Mouse (Mus musculus): ENCODE results near the gene Ptk6.
"Not testable (repeated sequence)": the region's sequence is repeated elsewhere in the genome, so short reads cannot be mapped to it uniquely, and the experiment has no call there.

Gene Ptk6

DNA sequence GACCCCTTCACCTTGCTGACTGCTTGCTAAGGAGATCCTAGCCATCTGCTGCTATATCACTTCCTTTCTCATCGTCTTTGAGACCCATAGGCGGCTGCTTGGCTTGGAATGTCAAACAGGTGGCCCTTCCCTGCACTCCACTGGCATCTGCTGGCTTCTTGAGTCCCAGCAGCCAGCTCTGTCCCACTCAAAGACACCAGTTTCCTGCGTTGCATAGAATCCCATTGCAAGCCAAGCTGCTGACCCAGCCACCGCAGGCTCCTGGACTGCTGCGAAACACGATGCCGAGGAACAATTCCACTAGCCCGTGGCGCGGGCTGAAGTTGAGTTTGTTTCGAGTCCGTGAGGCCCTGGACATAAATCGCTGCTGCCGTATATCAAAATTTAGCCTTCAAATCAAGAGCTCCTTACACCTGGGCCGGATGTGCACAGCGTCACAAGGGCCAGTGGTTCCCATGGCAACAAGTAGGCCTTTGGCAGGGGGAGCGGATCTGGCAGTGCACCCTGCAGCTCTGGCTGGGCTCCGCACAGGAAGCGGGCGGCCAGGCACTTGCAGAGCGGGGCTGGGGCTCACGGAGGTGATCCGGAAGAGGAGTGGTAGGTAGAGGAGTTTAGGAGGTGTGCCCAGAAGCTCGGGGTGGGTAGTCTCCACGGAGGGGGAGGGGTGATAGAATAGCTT is 17.1 kb upstream of the Ptk6 start, which contains the start of gene Fndc11:
Gene Fndc11 (plus strand): TSS at position 476 of the 679 bp plus-strand sequence.
- peak in 1 of 2 experiments; percentile 48 for DNase-seq (ENCODE audit: low spot score in 2 of 2)

DNA sequence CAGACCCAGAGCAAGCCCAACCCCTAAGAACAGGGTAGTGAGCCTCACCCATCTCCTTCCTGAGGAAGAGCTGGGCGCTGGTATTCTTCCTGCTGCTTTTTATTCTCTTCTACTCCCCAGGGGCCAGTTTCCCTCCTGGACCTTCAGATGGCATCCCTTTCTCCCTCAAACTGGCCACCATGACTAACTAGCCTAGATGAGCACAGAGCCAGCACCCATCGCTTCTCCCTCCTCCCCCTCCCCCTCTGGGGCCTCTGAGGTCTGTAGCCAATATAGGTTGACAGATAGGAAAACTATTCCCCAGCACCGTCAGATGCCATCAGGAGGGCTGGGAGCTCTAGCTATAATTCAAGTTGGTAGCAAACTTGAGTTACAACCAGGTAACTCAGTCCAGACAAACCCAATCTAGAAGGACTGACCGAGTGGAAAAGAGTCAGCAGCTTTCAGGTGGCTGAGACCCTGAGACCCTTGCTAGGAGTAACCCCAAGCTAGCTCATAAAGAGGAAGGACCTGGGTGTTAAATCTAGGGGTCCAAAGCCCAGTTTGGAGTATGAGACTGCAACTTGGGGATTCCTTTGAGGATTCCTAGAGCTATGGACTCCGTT is 16.4 kb upstream of the Ptk6 start:
- no peak for DNase-seq (ENCODE audit: low spot score in 2 of 2)

DNA sequence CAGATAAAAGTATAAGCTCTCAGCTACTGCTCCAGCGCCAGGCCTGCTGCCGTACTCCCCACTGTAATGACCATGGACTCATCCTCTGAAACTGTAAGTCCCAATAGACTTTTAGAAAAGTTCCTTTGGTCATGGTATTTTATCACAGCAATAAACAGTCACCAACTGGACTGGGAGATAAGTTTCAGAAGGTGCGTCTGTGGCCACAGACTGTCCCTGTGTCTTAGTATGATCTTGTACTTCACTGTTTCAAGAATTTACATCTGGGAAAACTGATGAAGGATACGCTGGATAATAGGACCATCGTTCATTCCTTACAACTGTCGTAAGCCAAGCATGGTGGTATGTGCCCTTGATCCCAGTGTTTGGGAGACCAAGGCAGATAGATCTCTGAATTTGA is 13.4 kb upstream of the Ptk6 start:
- DNase-seq (ENCODE audit: low spot score in 2 of 2), result no peak

DNA sequence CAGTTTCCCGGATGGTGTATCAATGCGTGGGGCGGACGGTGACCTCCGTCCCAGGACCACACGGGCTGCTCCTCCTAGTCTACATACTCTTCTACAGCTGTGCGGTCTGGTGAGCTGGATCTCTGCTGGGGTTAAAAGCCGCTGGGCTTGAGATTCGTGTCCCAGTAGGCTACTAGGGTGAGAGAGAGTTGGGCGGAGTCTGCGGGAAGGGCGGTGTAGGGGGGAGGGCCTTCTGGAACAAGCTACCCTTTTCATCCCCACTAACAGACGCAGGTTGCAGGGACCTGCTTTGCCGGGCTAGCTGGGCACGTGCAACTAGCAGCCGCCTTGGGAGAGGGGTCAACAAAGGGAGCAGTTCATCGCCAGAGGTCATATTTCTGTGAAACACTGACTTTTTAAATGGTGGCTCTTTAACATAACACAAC is 10.4 kb upstream of the Ptk6 start, which contains the start of gene Srms:
Gene Srms (minus strand): TSS at position 165 of the 425 bp plus-strand sequence.
- DNase-seq (ENCODE audit: low spot score in 2 of 2), result no peak

DNA sequence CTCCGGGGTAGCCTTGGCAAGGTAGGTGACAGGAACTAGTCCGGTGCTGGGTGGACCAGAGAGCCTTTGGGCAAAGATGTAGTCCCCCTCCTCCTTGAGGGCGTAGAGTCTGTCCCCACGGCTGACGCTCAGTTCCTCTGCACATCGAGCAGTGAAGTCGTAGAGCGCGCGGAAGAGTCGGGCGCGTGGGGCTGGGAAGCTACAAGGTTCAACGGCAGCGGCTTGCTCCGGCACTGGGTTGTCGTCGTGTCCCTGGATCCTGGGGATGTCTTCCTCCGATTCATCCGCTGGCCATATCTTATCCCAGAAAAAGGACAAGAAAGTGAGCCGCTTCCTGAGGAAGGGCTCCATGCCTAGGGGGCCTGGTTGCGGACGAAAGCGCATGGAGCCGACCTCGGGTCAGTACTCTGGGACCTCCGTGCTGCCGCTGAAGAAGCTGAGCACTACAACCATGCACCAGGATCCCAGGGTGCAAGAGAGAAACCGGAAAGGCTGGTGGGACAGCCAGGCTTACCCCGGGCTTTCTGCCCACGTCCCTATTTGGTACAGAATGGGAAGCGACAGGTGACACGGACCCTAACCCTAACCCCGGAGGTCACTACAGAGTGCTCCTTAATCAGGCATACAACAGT is 9.9 kb upstream of the Ptk6 start:
- no peak for DNase-seq (ENCODE audit: low spot score in 2 of 2)

DNA sequence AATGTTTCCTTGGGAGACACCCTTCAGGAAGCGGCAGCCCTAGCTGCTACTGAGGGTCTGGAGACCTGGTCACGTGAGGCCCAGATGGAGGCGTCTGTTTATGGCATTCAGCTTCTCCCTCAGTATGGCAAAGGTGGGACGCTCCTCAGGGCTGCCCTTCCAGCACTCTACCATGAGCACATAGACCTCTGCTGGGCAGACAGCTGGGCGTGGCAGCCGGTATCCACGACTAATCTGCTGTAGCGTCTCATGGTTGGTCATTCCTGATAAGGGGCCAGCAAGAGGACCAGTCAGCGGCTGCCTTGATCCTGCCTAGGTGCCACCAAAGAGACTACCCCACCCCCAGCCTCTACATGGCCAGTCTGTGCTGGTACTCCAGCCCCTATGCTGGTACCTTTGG is 3.5 kb upstream of the Ptk6 start:
- no peak for DNase-seq (ENCODE audit: low spot score in 2 of 2)

DNA sequence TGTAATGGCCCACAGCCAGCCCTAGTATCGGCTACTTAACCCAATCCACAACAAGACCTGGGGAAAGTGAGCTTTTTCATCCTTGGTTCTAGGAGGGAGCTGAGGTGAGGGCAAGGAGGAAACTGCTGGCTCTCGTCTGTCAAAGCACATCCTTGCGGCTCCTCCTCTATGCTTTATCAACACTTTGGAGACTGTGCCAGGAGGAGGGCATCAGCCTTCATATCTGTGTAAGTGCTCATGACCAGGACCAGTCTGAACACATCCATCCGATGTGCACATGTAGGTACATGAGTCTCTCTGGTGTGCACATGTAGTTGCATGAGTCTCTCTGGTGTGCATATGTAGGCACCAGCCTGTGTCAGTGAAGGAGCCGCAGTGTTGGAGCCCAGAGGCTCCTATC is 3.1 kb upstream of the Ptk6 start:
- DNase-seq (ENCODE audit: low spot score in 2 of 2), result no peak

DNA sequence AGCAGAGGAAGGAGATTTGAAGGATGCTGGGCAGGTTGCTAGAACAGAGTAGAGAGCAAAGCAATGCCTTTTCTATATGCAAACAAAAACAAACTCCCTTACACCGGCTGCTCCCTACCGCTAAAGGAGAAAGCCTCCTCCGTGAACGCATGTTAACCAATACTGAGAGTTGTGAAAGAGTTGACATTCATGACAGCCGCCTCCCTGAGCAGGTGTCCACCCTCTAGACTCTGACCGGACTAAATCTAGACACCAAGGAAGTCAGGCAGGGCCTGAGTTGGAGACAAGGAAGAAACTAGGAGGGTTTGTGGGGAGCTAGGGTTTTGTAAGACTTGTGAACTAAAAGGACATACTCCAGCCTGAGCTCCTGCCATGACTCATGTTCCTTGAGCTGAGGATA is 297 bp upstream of the Ptk6 start:
- no peak for DNase-seq (ENCODE audit: low spot score in 2 of 2)

DNA sequence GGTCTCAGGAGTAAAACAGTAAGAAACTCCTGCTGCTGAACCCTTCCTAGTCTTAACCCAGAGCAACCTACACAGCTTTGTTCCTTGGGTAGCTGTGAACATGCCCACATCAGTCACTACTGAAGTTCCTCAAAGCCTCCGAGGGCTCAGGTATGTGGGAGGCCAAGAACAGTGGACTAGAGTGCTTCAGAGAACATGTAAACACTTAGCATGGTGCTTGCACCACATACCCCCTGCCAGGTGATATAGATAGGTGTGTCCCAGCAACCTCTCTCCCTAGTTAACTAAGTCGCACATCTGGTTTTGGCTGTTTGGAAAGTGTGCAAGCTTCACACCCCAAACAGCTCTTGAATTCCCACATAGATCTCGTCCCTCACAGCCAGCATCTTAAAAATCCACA is 983 bp downstream of the Ptk6 start:
- DNase-seq (ENCODE audit: low spot score in 2 of 2), result no peak

DNA sequence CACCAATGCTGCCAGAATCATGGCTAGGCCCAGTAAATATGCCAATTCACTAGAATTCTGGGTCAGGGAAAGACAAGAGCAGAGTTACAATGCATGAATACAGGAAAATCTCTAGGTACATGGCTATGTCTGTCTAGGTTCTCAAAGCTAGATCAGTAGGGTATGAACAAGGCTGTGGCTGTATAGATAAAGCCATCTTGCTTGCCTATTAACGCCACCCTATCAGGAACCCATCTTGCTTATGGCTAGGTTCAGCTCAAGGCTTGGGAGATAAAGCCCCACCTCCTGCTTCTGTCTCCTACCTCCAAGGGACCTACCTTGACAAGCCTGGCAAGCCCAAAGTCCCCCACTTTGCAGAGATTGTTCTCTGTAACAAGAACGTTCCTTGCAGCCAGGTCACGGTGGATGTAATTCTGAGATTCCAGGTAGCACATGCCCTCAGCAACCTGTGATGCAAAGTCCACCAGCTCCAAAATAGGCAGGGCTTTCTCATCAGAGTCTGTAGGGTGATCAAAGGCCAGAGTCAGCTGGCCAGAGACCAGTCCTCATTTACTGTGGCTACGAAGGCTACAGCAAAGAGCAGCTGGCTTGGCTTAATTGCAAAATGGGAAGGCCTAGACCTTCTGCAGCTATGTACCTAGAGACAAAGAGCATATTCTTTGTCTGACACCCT is 5.8 kb downstream of the Ptk6 start:
- DNase-seq (ENCODE audit: low spot score in 2 of 2), result no peak

DNA sequence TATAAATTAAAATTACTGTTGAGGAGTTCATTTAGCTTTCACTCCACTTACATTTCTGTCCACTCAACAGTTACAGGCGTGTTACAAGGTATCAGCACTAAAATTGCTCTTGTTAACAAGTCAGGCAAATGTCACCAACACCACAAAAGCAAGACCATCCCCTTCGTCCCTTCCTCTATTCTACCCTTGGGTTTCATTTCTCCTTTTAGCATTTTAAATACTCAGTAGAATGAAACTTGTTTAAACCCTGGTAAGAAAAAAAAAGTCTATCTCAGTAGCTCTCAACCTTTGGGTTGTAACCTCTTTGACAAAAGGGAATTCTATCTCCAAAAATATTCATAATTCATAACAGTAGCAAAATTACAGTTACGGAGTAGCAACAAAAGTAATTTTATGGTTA is 9.5 kb downstream of the Ptk6 start:
- no peak for DNase-seq (ENCODE audit: low spot score in 2 of 2)

DNA sequence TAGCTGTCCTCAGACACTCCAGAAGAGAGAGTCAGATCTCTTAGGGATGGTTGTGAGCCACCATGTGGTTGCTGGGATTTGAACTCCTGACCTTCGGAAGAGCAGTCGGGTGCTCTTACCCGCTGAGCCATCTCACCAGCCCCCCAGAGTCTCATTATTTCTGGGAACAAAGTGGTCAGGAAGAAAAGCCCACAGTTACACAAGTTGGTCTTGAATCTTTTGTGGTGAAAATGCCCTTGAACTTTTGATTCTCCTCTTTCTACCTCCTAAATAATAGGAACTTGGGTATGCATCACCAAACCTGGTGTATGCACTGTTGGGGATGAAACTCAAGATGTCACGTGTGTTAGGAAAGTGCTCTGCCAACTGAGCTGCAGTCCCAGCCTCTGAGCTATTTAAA is 10.7 kb downstream of the Ptk6 start:
- no peak for DNase-seq (ENCODE audit: low spot score in 2 of 2)

DNA sequence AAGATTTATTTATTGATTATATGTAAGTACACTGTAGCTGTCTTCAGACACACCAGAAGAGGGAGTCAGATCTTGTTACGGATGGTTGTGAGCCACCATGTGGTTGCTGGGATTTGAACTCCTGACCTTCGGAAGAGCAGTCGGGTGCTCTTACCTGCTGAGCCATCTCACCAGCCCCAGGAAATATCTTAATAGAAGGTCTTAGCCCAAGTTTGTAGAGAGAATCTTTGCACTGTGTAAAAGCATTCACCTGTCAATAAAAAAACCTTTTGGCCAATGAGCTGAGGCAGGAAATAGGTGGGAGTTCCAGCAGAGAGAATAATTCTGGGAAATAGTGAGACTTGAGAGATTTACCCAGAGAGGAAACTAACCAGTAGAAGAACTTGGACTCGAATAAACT is 11.2 kb downstream of the Ptk6 start:
- not testable (repeated sequence) for DNase-seq (ENCODE audit: low spot score in 2 of 2)

DNA sequence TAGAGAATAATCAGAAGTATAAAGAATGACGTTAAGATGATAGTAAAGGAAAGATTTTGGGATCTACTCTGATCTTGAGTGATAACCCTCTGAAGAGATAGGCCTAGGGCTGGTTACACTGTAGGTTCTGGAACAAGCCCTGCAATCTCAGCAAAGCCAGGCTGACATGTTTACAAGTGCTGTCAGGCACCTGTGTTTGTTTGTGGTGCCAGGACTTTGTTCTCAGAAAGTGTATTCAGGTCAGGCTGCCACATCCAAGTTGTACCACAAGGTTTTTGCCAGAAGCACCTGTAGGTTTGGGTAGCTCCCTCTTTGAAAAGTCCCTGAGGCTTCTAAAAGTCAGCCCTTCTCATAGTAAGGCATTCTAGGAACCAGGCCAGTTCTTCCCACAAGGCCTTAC is 13.3 kb downstream of the Ptk6 start:
- no peak for DNase-seq (ENCODE audit: low spot score in 2 of 2)

DNA sequence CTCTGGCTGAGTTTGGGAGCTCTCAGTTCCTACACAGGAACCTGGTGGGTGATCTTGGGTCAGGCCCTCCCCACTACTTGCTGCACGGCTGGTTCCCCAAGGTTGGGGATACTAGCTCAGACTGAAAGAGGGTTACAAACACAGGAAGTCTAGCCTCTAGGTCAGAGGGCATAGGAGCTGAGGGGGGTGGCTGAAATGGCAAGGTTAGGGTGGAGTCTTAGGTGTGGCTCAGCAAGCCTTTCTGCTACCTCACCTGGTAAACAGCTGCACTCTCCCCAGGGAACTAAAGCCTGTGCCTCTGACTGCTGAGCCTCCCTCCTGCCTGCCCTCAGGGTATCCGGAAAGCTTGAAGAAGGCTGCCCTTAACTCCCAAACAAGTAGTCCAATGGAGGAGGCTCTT is 13.9 kb downstream of the Ptk6 start:
- DNase-seq (ENCODE audit: low spot score in 2 of 2), result no peak

DNA sequence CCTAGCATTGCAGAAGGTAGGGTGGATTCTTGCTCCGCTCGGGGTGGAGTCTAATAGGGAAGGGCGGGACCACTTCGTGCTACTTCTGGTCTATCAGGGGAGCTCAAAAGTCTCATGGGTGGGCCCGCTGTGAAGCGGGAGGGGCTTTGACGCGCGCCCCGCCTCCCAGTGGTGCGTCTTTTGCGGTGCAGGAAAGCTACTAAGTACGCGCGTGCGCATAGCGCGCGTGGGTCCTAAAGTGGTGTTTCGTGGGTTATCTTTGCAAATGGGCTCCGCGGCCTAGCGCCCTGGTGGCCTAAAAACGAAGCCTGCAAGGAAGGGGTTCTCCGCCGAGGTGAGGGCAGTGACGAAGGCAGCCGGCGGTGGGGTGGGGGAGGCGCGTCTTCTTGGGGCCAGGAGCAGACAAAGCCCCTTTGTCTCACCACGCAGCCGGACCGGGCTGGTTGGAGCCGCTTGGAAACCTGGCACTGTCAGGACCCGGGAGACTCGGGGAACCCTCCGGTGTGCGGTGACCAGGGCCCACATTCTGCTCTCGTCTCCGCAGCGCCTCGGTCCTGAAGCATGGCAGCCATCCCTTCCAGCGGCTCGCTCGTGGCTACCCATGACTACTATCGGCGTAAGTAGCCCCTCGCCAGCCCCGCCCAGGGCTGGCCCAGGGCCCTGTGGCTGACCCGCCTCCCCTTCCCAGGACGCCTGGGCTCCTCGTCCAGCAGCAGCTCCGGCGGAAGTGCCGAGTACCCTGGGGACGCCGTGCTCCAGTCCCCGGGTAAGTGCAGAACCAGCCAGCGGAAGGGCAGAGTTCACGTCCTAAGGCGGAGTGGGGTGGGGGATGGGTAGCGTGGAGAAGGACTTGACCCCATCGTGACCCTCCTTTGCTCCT is 15.2 kb downstream of the Ptk6 start, which contains the start of gene Ppdpf:
Gene Ppdpf (plus strand): TSS at position 127 of the 880 bp plus-strand sequence.
- DNase-seq (ENCODE audit: low spot score in 2 of 2), result peak; percentile 55 to 77

DNA sequence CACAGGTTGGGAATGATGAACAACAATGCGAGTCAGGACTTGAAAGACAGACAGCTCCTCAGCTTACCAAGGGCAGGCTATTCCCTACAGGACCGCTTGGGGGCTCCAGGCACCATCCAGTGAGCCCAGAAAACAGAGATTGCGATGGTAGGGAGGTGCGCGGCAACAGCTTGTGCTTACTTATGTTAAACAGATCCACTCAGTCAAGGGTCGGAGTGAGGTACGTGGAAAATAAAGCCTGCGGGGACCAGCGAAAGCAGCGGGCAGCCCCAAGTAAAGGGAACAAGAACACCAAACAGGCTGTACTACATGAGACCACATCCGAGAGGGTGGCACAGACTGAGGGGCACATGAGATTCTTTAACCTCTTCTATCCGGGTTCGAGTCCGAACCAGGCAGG is 16.0 kb downstream of the Ptk6 start:
- peak; percentile 73 to 86 for DNase-seq (ENCODE audit: low spot score in 2 of 2)

DNA sequence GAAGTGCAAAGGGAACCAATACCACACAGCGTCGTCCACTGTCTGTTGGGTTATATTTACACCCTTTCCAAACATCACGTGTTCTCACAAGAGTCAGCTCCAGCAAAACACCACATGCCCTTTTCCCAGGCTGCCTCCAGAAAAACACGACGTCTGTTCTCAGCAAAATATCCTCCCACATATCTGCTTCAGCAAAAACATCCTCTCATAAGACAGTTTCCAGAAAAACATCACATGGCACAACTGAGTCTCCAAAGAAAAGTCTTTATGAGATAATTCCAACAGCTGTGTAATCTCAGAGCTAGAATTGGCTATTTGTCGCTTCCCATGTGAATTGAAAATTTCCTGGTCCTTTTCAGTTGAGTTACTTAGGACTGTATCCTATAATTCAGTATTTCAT is 21.7 kb downstream of the Ptk6 start:
- DNase-seq (ENCODE audit: low spot score in 2 of 2), result no peak

DNA sequence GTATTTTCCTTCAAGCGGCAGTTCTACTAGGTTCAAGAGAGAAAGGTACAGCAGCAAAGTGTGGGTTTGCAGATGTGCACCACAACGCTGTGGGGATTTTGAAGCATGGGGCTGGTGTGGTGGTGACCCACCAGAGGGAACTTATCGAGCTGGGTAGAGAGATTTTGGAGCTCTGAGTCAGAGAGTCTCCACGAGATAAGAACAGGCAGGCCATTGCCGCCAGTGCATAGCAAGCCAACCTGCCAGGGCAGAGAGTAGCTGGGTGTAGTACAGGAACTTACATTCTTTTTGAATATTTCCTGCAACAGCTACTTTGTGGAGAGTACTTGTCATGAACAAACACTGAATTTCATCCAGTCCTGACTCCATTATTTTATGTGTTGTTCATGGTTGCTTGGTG is 24.1 kb downstream of the Ptk6 start:
- DNase-seq (ENCODE audit: low spot score in 2 of 2), result no peak

DNA sequence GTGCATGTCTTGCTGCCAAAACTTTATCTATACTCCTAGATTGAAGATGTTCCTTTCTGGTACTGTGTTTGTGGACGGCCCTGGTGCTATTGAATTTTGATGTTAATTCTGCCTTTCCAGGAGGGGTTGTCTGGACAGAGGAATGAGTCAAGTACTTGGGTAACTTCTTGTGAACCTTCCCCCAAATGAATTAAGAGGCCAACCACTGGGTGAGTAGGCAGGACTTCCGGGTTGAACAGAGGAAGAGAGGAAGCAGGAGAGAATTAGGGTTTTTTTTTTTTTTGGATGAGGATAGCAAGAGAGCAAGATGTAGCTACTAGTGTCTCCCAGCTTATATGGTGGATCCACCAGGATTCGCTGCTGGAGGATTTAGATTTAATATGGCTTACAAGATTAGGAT is 24.6 kb downstream of the Ptk6 start:
- DNase-seq (ENCODE audit: low spot score in 2 of 2), result no peak

DNA sequence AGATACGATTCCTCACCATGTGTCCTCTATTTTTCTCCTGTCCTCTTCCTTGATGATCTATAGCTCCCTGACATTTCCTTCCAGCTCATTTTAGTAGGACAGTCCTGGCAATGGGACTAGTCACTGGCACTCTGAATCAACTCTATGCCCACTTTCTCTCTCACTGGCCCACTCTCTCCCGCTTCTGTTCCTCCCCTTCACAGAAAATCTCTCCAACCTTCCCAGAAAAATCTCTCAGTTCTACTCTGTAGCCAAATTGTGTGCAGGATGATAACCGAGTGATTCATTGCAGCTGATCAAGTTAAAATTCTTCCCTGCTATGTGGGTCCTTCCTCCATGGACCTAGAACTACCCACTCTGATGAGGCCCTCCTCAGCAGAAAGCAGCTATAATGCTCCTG is 27.9 kb downstream of the Ptk6 start:
- no peak for DNase-seq (ENCODE audit: low spot score in 2 of 2)

DNA sequence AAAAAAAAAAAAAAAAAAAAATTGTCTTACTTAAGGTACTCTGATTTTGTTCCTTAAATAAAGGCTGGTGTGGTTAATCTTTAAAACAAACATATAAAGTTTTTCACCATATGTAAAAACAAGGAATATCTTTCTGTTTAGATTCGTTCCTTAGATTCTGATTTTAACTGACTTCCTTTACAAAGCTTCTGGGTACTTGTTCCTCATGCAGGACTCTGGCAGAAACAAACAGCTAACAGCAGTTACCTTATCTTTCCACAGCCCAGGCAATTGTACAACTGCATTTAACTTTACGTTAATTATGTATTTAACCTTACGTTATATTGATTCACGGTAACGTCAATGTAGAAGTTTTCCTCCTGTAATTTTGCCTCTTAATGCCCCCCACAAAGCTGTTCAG is 36.1 kb downstream of the Ptk6 start:
- no peak for DNase-seq (ENCODE audit: low spot score in 2 of 2)

All from cerebellum, postnatal 4 days (tissue).